Mouse (Mus musculus) thymus, postnatal 25 days (tissue): Measurements from ENCODE around the gene E030018B13Rik.

Experiments used
- DNase-seq: peaks from one replicate; pipeline ENCODE4 v3.0.0; 2022

The E030018B13Rik gene

GRCm38 (mm10) chr7:63916268-63916907 is at the start of gene E030018B13Rik:
Gene E030018B13Rik, plus strand, starts transcription at chr7:63916857.
- no peak for DNase-seq

GRCm38 (mm10) chr7:63868356-63868918 is 48.2 kb upstream of the E030018B13Rik start:
- DNase-seq: no peak

- no peak for DNase-seq
Measured at GRCm38 (mm10) chr7:63871698-63872097, 45.0 kb upstream of the E030018B13Rik start.

GRCm38 (mm10) chr7:63873880-63874279 is 42.8 kb upstream of the E030018B13Rik start:
- no peak for DNase-seq

GRCm38 (mm10) chr7:63875686-63876085 is 41.0 kb upstream of the E030018B13Rik start:
- no peak for DNase-seq

GRCm38 (mm10) chr7:63876640-63877039 is 40.0 kb upstream of the E030018B13Rik start:
- DNase-seq: no peak

GRCm38 (mm10) chr7:63877610-63878009 is 39.0 kb upstream of the E030018B13Rik start:
- DNase-seq: no peak

- no peak for DNase-seq
Measured at GRCm38 (mm10) chr7:63879583-63879982, 37.1 kb upstream of the E030018B13Rik start.

GRCm38 (mm10) chr7:63882739-63883138 is 33.9 kb upstream of the E030018B13Rik start:
- DNase-seq: no peak

GRCm38 (mm10) chr7:63885025-63885424 is 31.6 kb upstream of the E030018B13Rik start:
- DNase-seq: no peak

GRCm38 (mm10) chr7:63887034-63887551 is 29.6 kb upstream of the E030018B13Rik start:
- DNase-seq: no peak

- no peak for DNase-seq
Measured at GRCm38 (mm10) chr7:63887602-63888123, 29.0 kb upstream of the E030018B13Rik start.

GRCm38 (mm10) chr7:63888674-63889073 is 28.0 kb upstream of the E030018B13Rik start:
- no peak for DNase-seq

GRCm38 (mm10) chr7:63889116-63889975 is 27.3 kb upstream of the E030018B13Rik start:
- no peak for DNase-seq

GRCm38 (mm10) chr7:63891488-63892075 is 25.1 kb upstream of the E030018B13Rik start:
- no peak for DNase-seq

- no peak for DNase-seq
Measured at GRCm38 (mm10) chr7:63893201-63893600, 23.5 kb upstream of the E030018B13Rik start.

GRCm38 (mm10) chr7:63893729-63894128 is 22.9 kb upstream of the E030018B13Rik start:
- DNase-seq: no peak

- DNase-seq: no peak
Measured at GRCm38 (mm10) chr7:63894662-63895061, 22.0 kb upstream of the E030018B13Rik start.

GRCm38 (mm10) chr7:63895223-63895622 is 21.4 kb upstream of the E030018B13Rik start:
- no peak for DNase-seq

GRCm38 (mm10) chr7:63896276-63896967 is 20.2 kb upstream of the E030018B13Rik start:
- DNase-seq: no peak

GRCm38 (mm10) chr7:63896968-63897468 is 19.6 kb upstream of the E030018B13Rik start:
- DNase-seq: peak; percentile 86

- DNase-seq: no peak
Measured at GRCm38 (mm10) chr7:63897655-63898054, 19.0 kb upstream of the E030018B13Rik start.
